Mouse (Mus musculus): ENCODE results near the gene Slc10a1.

DNA sequence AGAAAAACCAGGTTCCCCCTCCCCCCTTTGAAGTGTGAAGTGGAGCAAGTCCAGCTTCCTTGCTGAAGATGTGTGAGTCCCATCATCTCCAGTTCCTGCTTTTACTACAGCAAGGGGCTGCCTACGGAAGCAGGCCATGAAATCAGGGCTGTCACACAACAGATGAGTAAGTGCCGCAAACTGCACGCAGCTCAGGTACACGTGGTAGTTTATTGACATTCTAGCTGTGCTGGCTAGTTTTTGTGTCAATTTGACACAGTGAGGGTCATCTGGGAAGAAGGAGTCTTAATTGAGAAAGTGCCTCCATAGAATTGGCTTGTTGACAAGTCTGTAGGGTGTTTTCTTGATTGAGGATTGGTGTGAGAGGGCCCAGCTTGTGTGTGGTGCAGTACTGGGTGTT is 5.9 kb downstream of the Slc10a1 start:
- TF ChIP-seq CTCF (IDR thresholded peaks at IDR 0.05; ENCODE audit: low read depth, low read length) (no peak), POLR2A (IDR thresholded peaks at IDR 0.05; ENCODE audit: extremely low read depth, insufficient read depth, low read length) (no peak)

Data from liver, adult 2 months (tissue).